Mouse (Mus musculus): ENCODE measurements around the gene Diaph3.

DNA sequence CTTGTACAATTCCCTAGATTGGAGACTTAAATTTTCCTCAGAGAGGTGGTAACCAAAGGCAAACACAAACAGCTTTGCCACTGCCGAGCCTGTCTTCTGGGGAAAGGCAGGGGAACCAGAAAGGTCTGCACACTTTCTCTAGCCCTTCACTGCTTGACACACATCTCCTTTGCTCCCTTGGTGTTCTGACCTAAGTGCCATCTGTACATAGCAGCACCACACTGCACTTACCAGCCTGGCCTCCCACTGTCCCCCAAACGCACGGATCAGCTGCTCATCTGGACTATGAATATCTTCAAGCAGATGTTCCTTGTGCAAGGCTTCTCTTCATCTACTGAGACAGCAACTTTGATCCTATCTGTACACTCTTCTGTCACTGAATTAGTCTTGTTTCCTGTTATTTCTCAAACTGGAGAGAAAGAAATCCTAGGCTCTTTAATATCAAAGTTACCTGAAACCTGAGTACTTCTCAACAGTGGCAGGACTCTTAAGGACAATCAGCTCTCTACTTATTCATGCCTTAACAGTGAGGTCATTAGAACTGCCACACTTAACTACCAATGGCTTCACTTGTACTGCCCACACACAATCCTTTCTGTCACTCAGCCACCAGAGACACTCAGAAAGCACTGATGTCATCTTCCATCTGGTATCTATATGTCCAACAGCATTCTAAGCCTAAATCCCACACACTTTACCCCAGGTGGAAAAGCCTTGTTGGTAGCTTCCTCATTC is 251.8 kb downstream of the Diaph3 start:
- TF ChIP-seq USF1 (IDR thresholded peaks at IDR 0.05; ENCODE audit: low read depth, low read length) = no peak
- TF ChIP-seq ELF1 (IDR thresholded peaks at IDR 0.05; ENCODE audit: low read depth, low read length) = no peak
- no peak for TF ChIP-seq CTCF (conservative IDR thresholded peaks at IDR 0.05 in 1 of 2, IDR thresholded peaks at IDR 0.05 in 1 of 2; ENCODE audit: low read depth in 2 of 2, low read length in 2 of 2)
- TF ChIP-seq MAFK (IDR thresholded peaks at IDR 0.05; ENCODE audit: insufficient replicate concordance, low read length) = no peak
- TF ChIP-seq NRF1 (IDR thresholded peaks at IDR 0.05; ENCODE audit: low read depth, low read length) = no peak
- no peak for TF ChIP-seq CHD2 (IDR thresholded peaks at IDR 0.05; ENCODE audit: low read length)
- TF ChIP-seq POLR2A (IDR thresholded peaks at IDR 0.05; ENCODE audit: low read depth, low read length) = no peak
- no peak for TF ChIP-seq ETS1 (conservative IDR thresholded peaks at IDR 0.05; ENCODE audit: low read depth, low read length)
